Mouse (Mus musculus): Measurements from ENCODE around the gene Arl3. TPM values are rescaled to one million over a fixed set of nuclear protein-coding genes. Genes with fewer than 3 reads are reported as not detected.
A peak's percentile ranks its signal among the peaks of the same experiment; 100 is the strongest.

The Arl3 gene
- polyA plus RNA-seq, 1 experiment from 2014 or later, result 152 TPM

- ATAC-seq (replicated peaks; ENCODE audit: low FRiP score), result no peak
- Histone ChIP-seq H3K4me1 (replicated peaks; ENCODE audit: control insufficient read depth, insufficient read depth, low read length) (no peaks in the 10 kb centered on the region), H3K27me3 (ENCODE audit: control insufficient read depth, insufficient read depth, low read length) (no peaks in the 10 kb centered on the region), H3K27ac (ENCODE audit: low read depth, low read length) (no peak overlapping the region), H3K36me3 (ENCODE audit: control insufficient read depth, insufficient read depth, low read length) (peaks cover 5% of the 10 kb centered on the region; the same call in 1 of the 2 replicates), H3K4me2 (ENCODE audit: low read depth, low read length, severe bottlenecking) (no peak overlapping the region), H3K4me3 (ENCODE audit: low read depth, low read length) (no peak overlapping the region), H3K9ac (ENCODE audit: low read length) (no peak overlapping the region), H3K9me3 (ENCODE audit: control insufficient read depth, low read length) (no peaks in the 10 kb centered on the region)
- DNase-seq (ENCODE audit: low spot score), result no peak
- 74% methylated on average over 8 of the region's 8 CpGs for WGBS
These were observed 15.0 kb downstream of the Arl3 start for GRCm38 (mm10) chr19:46558009-46558408.

- WGBS, result 89% methylated on average over 11 of the region's 11 CpGs
- H3K27ac ChIP-seq (ENCODE audit: low read depth, low read length), result no peak overlapping the region
- no peak overlapping the region for H3K4me2 ChIP-seq (ENCODE audit: low read depth, low read length, severe bottlenecking)
- H3K4me1 ChIP-seq (replicated peaks; ENCODE audit: control insufficient read depth, insufficient read depth, low read length), result no peaks in the 10 kb centered on the region
- DNase-seq (ENCODE audit: low spot score) (peak; percentile 54), ATAC-seq (replicated peaks; ENCODE audit: low FRiP score) (no peak)
- H3K9me3 ChIP-seq (ENCODE audit: control insufficient read depth, low read length), result no peaks in the 10 kb centered on the region
- peaks cover 5% of the 10 kb centered on the region; the same call in 1 of the 2 replicates for H3K36me3 ChIP-seq (ENCODE audit: control insufficient read depth, insufficient read depth, low read length)
- no peaks in the 10 kb centered on the region for H3K27me3 ChIP-seq (ENCODE audit: control insufficient read depth, insufficient read depth, low read length)
- no peak overlapping the region for H3K4me3 ChIP-seq (ENCODE audit: low read depth, low read length)
- H3K9ac ChIP-seq (ENCODE audit: low read length), result no peak overlapping the region
These were observed 19.4 kb downstream of the Arl3 start for GRCm38 (mm10) chr19:46553541-46553955.

- ATAC-seq (replicated peaks; ENCODE audit: low FRiP score), result no peak
- DNase-seq (ENCODE audit: low spot score), result no peak
- H3K4me3 ChIP-seq (ENCODE audit: low read depth, low read length), result no peak overlapping the region
- H3K27ac ChIP-seq (ENCODE audit: low read depth, low read length), result no peak overlapping the region
- peaks cover 5% of the 10 kb centered on the region; the same call in 1 of the 2 replicates for H3K36me3 ChIP-seq (ENCODE audit: control insufficient read depth, insufficient read depth, low read length)
- H3K4me2 ChIP-seq (ENCODE audit: low read depth, low read length, severe bottlenecking), result no peak overlapping the region
- no peaks in the 10 kb centered on the region for H3K9me3 ChIP-seq (ENCODE audit: control insufficient read depth, low read length)
- no peaks in the 10 kb centered on the region for H3K4me1 ChIP-seq (replicated peaks; ENCODE audit: control insufficient read depth, insufficient read depth, low read length)
- no peak overlapping the region for H3K9ac ChIP-seq (ENCODE audit: low read length)
- no peaks in the 10 kb centered on the region for H3K27me3 ChIP-seq (ENCODE audit: control insufficient read depth, insufficient read depth, low read length)
- WGBS, result 87% methylated on average over 4 of the region's 4 CpGs
These were observed 20.5 kb downstream of the Arl3 start for GRCm38 (mm10) chr19:46552496-46552895.

- no peak overlapping the region for H3K9ac ChIP-seq (ENCODE audit: low read length)
- H3K4me3 ChIP-seq (ENCODE audit: low read depth, low read length), result no peak overlapping the region
- H3K36me3 ChIP-seq (ENCODE audit: control insufficient read depth, insufficient read depth, low read length), result 0 out of 2 replicates have a peak, but pooled peaks cover 1% of the 10 kb centered on the region
- no peaks in the 10 kb centered on the region for H3K4me1 ChIP-seq (replicated peaks; ENCODE audit: control insufficient read depth, insufficient read depth, low read length)
- 92% methylated on average over 4 of the region's 4 CpGs for WGBS
- no peak overlapping the region for H3K27ac ChIP-seq (ENCODE audit: low read depth, low read length)
- DNase-seq (ENCODE audit: low spot score) (no peak), ATAC-seq (replicated peaks; ENCODE audit: low FRiP score) (no peak)
- no peaks in the 10 kb centered on the region for H3K27me3 ChIP-seq (ENCODE audit: control insufficient read depth, insufficient read depth, low read length)
- no peaks in the 10 kb centered on the region for H3K9me3 ChIP-seq (ENCODE audit: control insufficient read depth, low read length)
- no peak overlapping the region for H3K4me2 ChIP-seq (ENCODE audit: low read depth, low read length, severe bottlenecking)
These were observed 22.6 kb downstream of the Arl3 start for GRCm38 (mm10) chr19:46550385-46550784.

GRCm38 (mm10) chr19:46548110-46548509, 24.9 kb downstream of the Arl3 start:
- no peak for ATAC-seq (replicated peaks; ENCODE audit: low FRiP score)
- no peaks in the 10 kb centered on the region for H3K36me3 ChIP-seq (ENCODE audit: control insufficient read depth, insufficient read depth, low read length)
- H3K27me3 ChIP-seq (ENCODE audit: control insufficient read depth, insufficient read depth, low read length), result no peaks in the 10 kb centered on the region
- H3K9ac ChIP-seq (ENCODE audit: low read length), result no peak overlapping the region
- DNase-seq (ENCODE audit: low spot score), result no peak
- H3K4me3 ChIP-seq (ENCODE audit: low read depth, low read length), result no peak overlapping the region
- H3K4me2 ChIP-seq (ENCODE audit: low read depth, low read length, severe bottlenecking), result no peak overlapping the region
- H3K4me1 ChIP-seq (replicated peaks; ENCODE audit: control insufficient read depth, insufficient read depth, low read length), result no peaks in the 10 kb centered on the region
- peak overlapping the region; percentile 62 for H3K27ac ChIP-seq (ENCODE audit: low read depth, low read length)
- WGBS, result 68% methylated on average over 10 of the region's 10 CpGs
- H3K9me3 ChIP-seq (ENCODE audit: control insufficient read depth, low read length), result no peaks in the 10 kb centered on the region

GRCm38 (mm10) chr19:46547565-46547964, 25.4 kb downstream of the Arl3 start:
- H3K27me3 ChIP-seq (ENCODE audit: control insufficient read depth, insufficient read depth, low read length), result no peaks in the 10 kb centered on the region
- H3K4me1 ChIP-seq (replicated peaks; ENCODE audit: control insufficient read depth, insufficient read depth, low read length), result no peaks in the 10 kb centered on the region
- H3K4me2 ChIP-seq (ENCODE audit: low read depth, low read length, severe bottlenecking), result no peak overlapping the region
- H3K9ac ChIP-seq (ENCODE audit: low read length), result no peak overlapping the region
- H3K9me3 ChIP-seq (ENCODE audit: control insufficient read depth, low read length), result no peaks in the 10 kb centered on the region
- peak overlapping the region; percentile 31; the same call in 1 of the 2 replicates for H3K27ac ChIP-seq (ENCODE audit: low read depth, low read length)
- WGBS, result 80% methylated on average over 6 of the region's 6 CpGs
- DNase-seq (ENCODE audit: low spot score), result no peak
- ATAC-seq (replicated peaks; ENCODE audit: low FRiP score), result no peak
- H3K36me3 ChIP-seq (ENCODE audit: control insufficient read depth, insufficient read depth, low read length), result no peaks in the 10 kb centered on the region
- H3K4me3 ChIP-seq (ENCODE audit: low read depth, low read length), result no peak overlapping the region

- H3K9me3 ChIP-seq (ENCODE audit: control insufficient read depth, low read length), result no peaks in the 10 kb centered on the region
- WGBS, result 93% methylated on average over 8 of the region's 8 CpGs
- H3K36me3 ChIP-seq (ENCODE audit: control insufficient read depth, insufficient read depth, low read length), result no peaks in the 10 kb centered on the region
- no peak overlapping the region for H3K4me3 ChIP-seq (ENCODE audit: low read depth, low read length)
- no peak overlapping the region for H3K4me2 ChIP-seq (ENCODE audit: low read depth, low read length, severe bottlenecking)
- DNase-seq (ENCODE audit: low spot score) (no peak), ATAC-seq (replicated peaks; ENCODE audit: low FRiP score) (no peak)
- H3K27ac ChIP-seq (ENCODE audit: low read depth, low read length), result no peak overlapping the region
- H3K9ac ChIP-seq (ENCODE audit: low read length), result no peak overlapping the region
- H3K4me1 ChIP-seq (replicated peaks; ENCODE audit: control insufficient read depth, insufficient read depth, low read length), result no peaks in the 10 kb centered on the region
- H3K27me3 ChIP-seq (ENCODE audit: control insufficient read depth, insufficient read depth, low read length), result no peaks in the 10 kb centered on the region
These were observed 30.2 kb downstream of the Arl3 start for GRCm38 (mm10) chr19:46542750-46543149.

GRCm38 (mm10) chr19:46538213-46538612, 34.8 kb downstream of the Arl3 start:
- Histone ChIP-seq H3K36me3 (ENCODE audit: control insufficient read depth, insufficient read depth, low read length) (no peaks in the 10 kb centered on the region), H3K4me1 (replicated peaks; ENCODE audit: control insufficient read depth, insufficient read depth, low read length) (peaks cover 2% of the 10 kb centered on the region; the same call in 1 of the 2 replicates), H3K9ac (ENCODE audit: low read length) (no peak overlapping the region), H3K27me3 (ENCODE audit: control insufficient read depth, insufficient read depth, low read length) (no peaks in the 10 kb centered on the region), H3K4me2 (ENCODE audit: low read depth, low read length, severe bottlenecking) (no peak overlapping the region), H3K27ac (ENCODE audit: low read depth, low read length) (no peak overlapping the region), H3K4me3 (ENCODE audit: low read depth, low read length) (no peak overlapping the region), H3K9me3 (ENCODE audit: control insufficient read depth, low read length) (no peaks in the 10 kb centered on the region)
- ATAC-seq (replicated peaks; ENCODE audit: low FRiP score) (no peak), DNase-seq (ENCODE audit: low spot score) (no peak)
- 90% methylated on average over 6 of the region's 6 CpGs for WGBS

GRCm38 (mm10) chr19:46537357-46537756, 35.6 kb downstream of the Arl3 start:
- Histone ChIP-seq H3K36me3 (ENCODE audit: control insufficient read depth, insufficient read depth, low read length) (no peaks in the 10 kb centered on the region), H3K9ac (ENCODE audit: low read length) (no peak overlapping the region), H3K4me3 (ENCODE audit: low read depth, low read length) (no peak overlapping the region), H3K4me2 (ENCODE audit: low read depth, low read length, severe bottlenecking) (no peak overlapping the region), H3K27ac (ENCODE audit: low read depth, low read length) (no peak overlapping the region), H3K9me3 (ENCODE audit: control insufficient read depth, low read length) (no peaks in the 10 kb centered on the region), H3K27me3 (ENCODE audit: control insufficient read depth, insufficient read depth, low read length) (no peaks in the 10 kb centered on the region), H3K4me1 (replicated peaks; ENCODE audit: control insufficient read depth, insufficient read depth, low read length) (peaks cover 9% of the 10 kb centered on the region)
- DNase-seq (ENCODE audit: low spot score), result no peak
- WGBS, result 91% methylated on average over 9 of the region's 9 CpGs
- ATAC-seq (replicated peaks; ENCODE audit: low FRiP score), result no peak

Measured in forebrain, embryonic 11.5 days (tissue).